Mouse (Mus musculus) bone marrow, adult 2 months (tissue): ENCODE measurements around the gene Ptprg.

Source experiments
- CTCF ChIP-seq: fragments of 200-500 bp; IDR thresholded peaks from 2 replicates; pipeline ENCODE4 v1.5.1; 2011; ENCODE audit warnings: low read length, control low read depth; ENCODE audit not compliant: control insufficient read depth, insufficient read depth
- POLR2A ChIP-seq: fragments of 200-500 bp; IDR thresholded peaks from 2 replicates; pipeline ENCODE4 v1.6.1; 2011; ENCODE audit warnings: low read depth, mild to moderate bottlenecking, control low read depth, low read length, borderline replicate concordance; ENCODE audit not compliant: control insufficient read depth

- no peak for TF ChIP-seq POLR2A
- TF ChIP-seq CTCF, result no peak
Observed at GRCm38 (mm10) chr14:11672981-11673547, 119.7 kb downstream of the Ptprg start.
